Mouse (Mus musculus) G1E (cell line): ENCODE measurements around the gene Hsd17b11. TPM values are rescaled to one million over a fixed set of nuclear protein-coding genes. Genes with fewer than 3 reads are reported as not detected.

Experiments used
- ATAC-seq: 2 replicates; pipeline ENCODE4 v1.8.0; 2016; ENCODE audit warnings: mild to moderate bottlenecking; ENCODE audit not compliant: insufficient number of reproducible peaks, poor library complexity, low FRiP score, severe bottlenecking; ENCODE audit errors: extremely low read depth
- DNase-seq: peaks from one replicate; pipeline ENCODE4 v3.0.0; 2012; ENCODE audit warnings: low spot score
- H3K27me3 ChIP-seq: 2 replicates; pipeline ENCODE4 v1.6.1; 2012; ENCODE audit warnings: mild to moderate bottlenecking, low read length, inconsistent platforms; ENCODE audit not compliant: insufficient read depth
- H3K36me3 ChIP-seq: replicated peaks from 2 replicates; pipeline ENCODE3; 2012; ENCODE audit warnings: mild to moderate bottlenecking, inconsistent platforms
- H3K4me1 ChIP-seq: 2 replicates; pipeline ENCODE4 v1.6.1; 2012; ENCODE audit warnings: low read depth, low read length, inconsistent platforms, mixed read lengths; ENCODE audit not compliant: insufficient read depth
- H3K4me3 ChIP-seq: 2 replicates; pipeline ENCODE4 v1.5.1; 2012; ENCODE audit warnings: low read depth, mild to moderate bottlenecking, inconsistent platforms, low read length, moderate library complexity, mixed read lengths
- H3K9me3 ChIP-seq: replicated peaks from 2 replicates; pipeline ENCODE4 v1.6.1; 2012; ENCODE audit warnings: inconsistent platforms
- CTCF ChIP-seq: IDR thresholded peaks from 2 replicates; pipeline ENCODE4 v1.5.1; 2012; ENCODE audit warnings: low read depth, low read length, inconsistent platforms, mixed read lengths
- GATA1 ChIP-seq: IDR thresholded peaks from 2 replicates; pipeline ENCODE4 v1.6.1; 2012; ENCODE audit warnings: borderline replicate concordance, low read length, inconsistent platforms, mixed read lengths
- GATA2 ChIP-seq: IDR thresholded peaks from 2 replicates; pipeline ENCODE4 v1.6.1; 2012; ENCODE audit warnings: low read depth, low read length, inconsistent platforms, borderline replicate concordance
- POLR2AphosphoS5 ChIP-seq: IDR thresholded peaks from 2 replicates; pipeline ENCODE4 v1.6.1; 2012; ENCODE audit warnings: low read depth, low read length, inconsistent platforms; ENCODE audit not compliant: insufficient replicate concordance
- TAL1 ChIP-seq: conservative IDR thresholded peaks from 2 replicates; pipeline ENCODE4 v1.6.1; 2012; ENCODE audit warnings: low read depth, low read length, inconsistent platforms, mixed read lengths
- polyA plus RNA-seq: library from polyadenylated mRNA; stranded (reverse); fragments of >175 nt; gene quantifications from 2 replicates; pipeline ENCODE4 v1.2.3, GENCODE M21; 2012
- total RNA-seq, 2 experiments: library from RNA; stranded (forward) in 1 of 2; stranded (reverse) in 1 of 2; fragments of 200-1000 nt in 1 of 2; fragments of >200 nt in 1 of 2; fragmentation: Nextera tagmentation in 1 of 2; gene quantifications; 2 replicates each; pipeline ENCODE4 v1.2.3; 2014 to 2017

Gene Hsd17b11
- total and polyA plus RNA-seq, 3 experiments = 0.82 to 11.7 (median 9.0) TPM

- ATAC-seq = no peak
- TF ChIP-seq GATA2 (no peak), POLR2AphosphoS5 (no peak), GATA1 (no peak), TAL1 (no peak), CTCF (no peak)
These were observed 40.8 kb downstream of the Hsd17b11 start for GRCm38 (mm10) chr5:103980705-103981560.

GRCm38 (mm10) chr5:103977907-103978570 lies 43.7 kb downstream of the Hsd17b11 start:
- ATAC-seq = no peak

More at GRCm38 (mm10) chr5:103980705-103981560, 40.8 kb downstream of the Hsd17b11 start:
- peaks cover 3% of the 10 kb centered on the region; the same call in 1 of the 2 replicates for H3K9me3 ChIP-seq
- no peak overlapping the region for H3K4me3 ChIP-seq
- H3K27me3 ChIP-seq = no peaks in the 10 kb centered on the region
- H3K36me3 ChIP-seq = no peaks in the 10 kb centered on the region
- DNase-seq = no peak
- H3K4me1 ChIP-seq = no peaks in the 10 kb centered on the region

GRCm38 (mm10) chr5:103977297-103977696 lies 44.4 kb downstream of the Hsd17b11 start, which contains the start of gene Hsd17b13:
TSS of gene Hsd17b13 (minus strand) at chr5:103977410.
- H3K9me3 ChIP-seq = peaks cover 2% of the 10 kb centered on the region; the same call in 1 of the 2 replicates
- no peak within 1 kb of the TSS for H3K4me3 ChIP-seq
- TF ChIP-seq GATA2 (no peak), POLR2AphosphoS5 (no peak), TAL1 (no peak), GATA1 (no peak), CTCF (no peak)
- no peaks in the 10 kb centered on the region for H3K27me3 ChIP-seq
- no peaks in the 10 kb centered on the region for H3K4me1 ChIP-seq
- H3K36me3 ChIP-seq = no peaks in the 10 kb centered on the region
- ATAC-seq (no peak), DNase-seq (no peak)

More at GRCm38 (mm10) chr5:103977907-103978570, 43.7 kb downstream of the Hsd17b11 start:
- H3K4me3 ChIP-seq = no peak overlapping the region
- peaks cover 2% of the 10 kb centered on the region; the same call in 1 of the 2 replicates for H3K9me3 ChIP-seq
- no peaks in the 10 kb centered on the region for H3K4me1 ChIP-seq
- no peak for TF ChIP-seq GATA1
- TF ChIP-seq TAL1 = no peak
- TF ChIP-seq CTCF = no peak
- TF ChIP-seq POLR2AphosphoS5 = no peak
- TF ChIP-seq GATA2 = no peak
- H3K36me3 ChIP-seq = no peaks in the 10 kb centered on the region
- DNase-seq = no peak
- no peaks in the 10 kb centered on the region for H3K27me3 ChIP-seq

- H3K36me3 ChIP-seq = no peaks in the 10 kb centered on the region
- H3K9me3 ChIP-seq = peaks cover 2% of the 10 kb centered on the region; the same call in 1 of the 2 replicates
- no peak for DNase-seq
- H3K4me3 ChIP-seq = no peak overlapping the region
- no peaks in the 10 kb centered on the region for H3K27me3 ChIP-seq
- TF ChIP-seq TAL1 (no peak), POLR2AphosphoS5 (no peak), GATA2 (no peak), GATA1 (no peak), CTCF (no peak)
- ATAC-seq = no peak
- H3K4me1 ChIP-seq = no peaks in the 10 kb centered on the region
These were observed 46.0 kb downstream of the Hsd17b11 start for GRCm38 (mm10) chr5:103975736-103976135.

- no peak for TF ChIP-seq GATA2
- H3K4me3 ChIP-seq = no peak overlapping the region
- no peaks in the 10 kb centered on the region for H3K36me3 ChIP-seq
- no peaks in the 10 kb centered on the region for H3K4me1 ChIP-seq
- H3K27me3 ChIP-seq = no peaks in the 10 kb centered on the region
- no peak for DNase-seq
- peaks cover 2% of the 10 kb centered on the region; the same call in 1 of the 2 replicates for H3K9me3 ChIP-seq
- ATAC-seq = no peak
These were observed 48.9 kb downstream of the Hsd17b11 start for GRCm38 (mm10) chr5:103972801-103973200.

- no peaks in the 10 kb centered on the region for H3K27me3 ChIP-seq
- no peak for TF ChIP-seq POLR2AphosphoS5
- TF ChIP-seq GATA1 = no peak
- TF ChIP-seq TAL1 = no peak
- no peak for TF ChIP-seq GATA2
- no peak for TF ChIP-seq CTCF
- H3K4me1 ChIP-seq = no peaks in the 10 kb centered on the region
- DNase-seq = no peak
- no peak overlapping the region for H3K4me3 ChIP-seq
- no peaks in the 10 kb centered on the region for H3K36me3 ChIP-seq
- no peak for ATAC-seq
- H3K9me3 ChIP-seq = peaks cover 2% of the 10 kb centered on the region; the same call in 1 of the 2 replicates
These were observed 49.3 kb downstream of the Hsd17b11 start for GRCm38 (mm10) chr5:103972379-103972778.
